Mouse (Mus musculus) MEL (cell line): ENCODE data around the gene Osgep. TPM values are rescaled to one million over a fixed set of nuclear protein-coding genes. Genes with fewer than 3 reads are reported as not detected.
"Not testable (repeated sequence)": the region's sequence is repeated elsewhere in the genome, so short reads cannot be mapped to it uniquely, and the experiment has no call there.

ENCODE experiments used
- DNase-seq: peaks from one replicate; pipeline ENCODE4 v3.0.0; 2011; ENCODE audit warnings: low read depth, low spot score
- H3K27ac ChIP-seq: 2 replicates; pipeline ENCODE4 v1.5.1; 2012; ENCODE audit warnings: low read depth, mild to moderate bottlenecking, control low read depth, low read length, moderate library complexity; ENCODE audit not compliant: control insufficient read depth
- H3K27me3 ChIP-seq, 2 experiments: fragments of 150-350 bp in 1 of 2; sonication (generic) in 1 of 2; 2 replicates each; pipeline ENCODE4 v1.6.1; 2012; ENCODE audit warnings: low read length in 2 of 2, mild to moderate bottlenecking in 2 of 2, improper control_type of control experiment in 1 of 2, moderate library complexity in 1 of 2; ENCODE audit not compliant: insufficient read depth in 2 of 2, control insufficient read depth in 1 of 2
- H3K36me3 ChIP-seq, 2 experiments: 2 replicates each; pipeline ENCODE4 v1.6.1; 2012 to 2014; ENCODE audit warnings: low read length in 2 of 2, improper control_type of control experiment in 1 of 2, inconsistent platforms in 1 of 2, mild to moderate bottlenecking in 1 of 2; ENCODE audit not compliant: insufficient read depth in 2 of 2, control insufficient read depth in 1 of 2
- H3K4me1 ChIP-seq, 2 experiments: fragments of 150-350 bp in 1 of 2; sonication (generic) in 1 of 2; 2 replicates each; pipeline ENCODE4 v1.6.1; 2012; ENCODE audit warnings: low read length in 2 of 2, improper control_type of control experiment in 1 of 2, mild to moderate bottlenecking in 1 of 2; ENCODE audit not compliant: insufficient read depth in 2 of 2, control insufficient read depth in 1 of 2
- H3K4me3 ChIP-seq, 2 experiments: fragments of 150-350 bp in 1 of 2; sonication (generic) in 1 of 2; 2 replicates each; pipeline ENCODE4 v1.5.1; 2012; ENCODE audit warnings: low read depth in 2 of 2, low read length in 2 of 2, mild to moderate bottlenecking in 2 of 2, moderate library complexity in 2 of 2, control low read depth in 1 of 2, improper control_type of control experiment in 1 of 2; ENCODE audit not compliant: control insufficient read depth in 1 of 2, insufficient read depth in 1 of 2
- H3K79me2 ChIP-seq: 2 replicates; pipeline ENCODE4 v1.6.1; 2012; ENCODE audit warnings: mild to moderate bottlenecking, low read length, moderate library complexity; ENCODE audit not compliant: control insufficient read depth, poor library complexity, insufficient read depth
- H3K9ac ChIP-seq: 2 replicates; pipeline ENCODE4 v1.6.1; 2012; ENCODE audit warnings: low read depth, mild to moderate bottlenecking, control low read depth, low read length, moderate library complexity; ENCODE audit not compliant: control insufficient read depth, poor library complexity, severe bottlenecking
- H3K9me3 ChIP-seq: fragments of 150-350 bp; sonication (generic); replicated peaks from 2 replicates; pipeline ENCODE4 v1.6.1; 2012; ENCODE audit warnings: mild to moderate bottlenecking, low read length, improper control_type of control experiment, moderate library complexity; ENCODE audit not compliant: insufficient read depth
- BHLHE40 ChIP-seq: IDR thresholded peaks from 2 replicates; pipeline ENCODE4 v1.6.1; 2012; ENCODE audit warnings: low read depth, mild to moderate bottlenecking, inconsistent platforms, low read length, improper control_type of control experiment, borderline replicate concordance
- CTCF ChIP-seq, 3 experiments: IDR thresholded peaks in 2 of 3; conservative IDR thresholded peaks in 1 of 3; 2 replicates each; pipeline ENCODE4 v1.5.1; 2011 to 2012; ENCODE audit warnings: low read length in 3 of 3, low read depth in 2 of 3, mild to moderate bottlenecking in 2 of 3, improper control_type of control experiment in 1 of 3, inconsistent platforms in 1 of 3, mixed read lengths in 1 of 3, moderate library complexity in 1 of 3; ENCODE audit not compliant: control insufficient read depth in 1 of 3, insufficient read depth in 1 of 3, poor library complexity in 1 of 3, severe bottlenecking in 1 of 3
- HCFC1 ChIP-seq: IDR thresholded peaks from 2 replicates; pipeline ENCODE4 v1.6.1; 2012; ENCODE audit warnings: low read depth, mild to moderate bottlenecking, inconsistent platforms, low read length, improper control_type of control experiment, moderate library complexity
- MAZ ChIP-seq: IDR thresholded peaks from 2 replicates; pipeline ENCODE4 v1.6.1; 2012; ENCODE audit warnings: low read depth, mild to moderate bottlenecking, inconsistent platforms, low read length, improper control_type of control experiment
- MEF2A ChIP-seq: IDR thresholded peaks from 2 replicates; pipeline ENCODE4 v1.6.1; 2014; ENCODE audit warnings: low read depth, mild to moderate bottlenecking, inconsistent platforms, low read length, improper control_type of control experiment; ENCODE audit not compliant: poor library complexity, insufficient replicate concordance, severe bottlenecking; ENCODE audit errors: extremely low read depth
- MYB ChIP-seq: IDR thresholded peaks from 2 replicates; pipeline ENCODE4 v1.6.1; 2011; ENCODE audit warnings: mild to moderate bottlenecking, low read depth, low read length, improper control_type of control experiment
- NELFE ChIP-seq: IDR thresholded peaks from 2 replicates; pipeline ENCODE4 v1.6.1; 2011; ENCODE audit warnings: low read depth, low read length, improper control_type of control experiment
- POLR2A ChIP-seq, 2 experiments: IDR thresholded peaks; 2 replicates each; pipeline ENCODE4 v1.6.1; 2011 to 2012; ENCODE audit warnings: low read length in 2 of 2, mild to moderate bottlenecking in 2 of 2, control low read depth in 1 of 2, improper control_type of control experiment in 1 of 2, low read depth in 1 of 2, moderate library complexity in 1 of 2; ENCODE audit not compliant: control insufficient read depth in 1 of 2, insufficient read depth in 1 of 2, poor library complexity in 1 of 2
- POLR2AphosphoS5 ChIP-seq: IDR thresholded peaks from 2 replicates; pipeline ENCODE4 v1.6.1; 2012; ENCODE audit warnings: low read depth, borderline replicate concordance, mild to moderate bottlenecking, inconsistent platforms, low read length, moderate library complexity, mixed read lengths
- RAD21 ChIP-seq: IDR thresholded peaks from 2 replicates; pipeline ENCODE4 v1.6.1; 2011; ENCODE audit warnings: mild to moderate bottlenecking, low read depth, low read length, improper control_type of control experiment
- RCOR1 ChIP-seq: IDR thresholded peaks from 2 replicates; pipeline ENCODE4 v1.6.1; 2012; ENCODE audit warnings: low read depth, mild to moderate bottlenecking, inconsistent platforms, low read length, improper control_type of control experiment
- TAL1 ChIP-seq: IDR thresholded peaks from 2 replicates; pipeline ENCODE4 v1.6.1; 2012; ENCODE audit warnings: mild to moderate bottlenecking, inconsistent platforms, low read length, moderate library complexity, mixed read lengths
- USF2 ChIP-seq, 2 experiments: IDR thresholded peaks; 2 replicates each; pipeline ENCODE4 v1.6.1; 2011 to 2012; ENCODE audit warnings: improper control_type of control experiment in 2 of 2, low read length in 2 of 2, borderline replicate concordance in 1 of 2, inconsistent platforms in 1 of 2, low read depth in 1 of 2, mild to moderate bottlenecking in 1 of 2; ENCODE audit not compliant: insufficient read depth in 1 of 2
- ZC3H11A ChIP-seq: IDR thresholded peaks from 2 replicates; pipeline ENCODE4 v1.6.1; 2012; ENCODE audit warnings: low read depth, mild to moderate bottlenecking, inconsistent platforms, low read length, improper control_type of control experiment
- ZMIZ1 ChIP-seq: IDR thresholded peaks from 2 replicates; pipeline ENCODE4 v1.6.1; 2012; ENCODE audit warnings: low read depth, mild to moderate bottlenecking, inconsistent platforms, low read length, improper control_type of control experiment, moderate library complexity
- ZNF384 ChIP-seq: IDR thresholded peaks from 2 replicates; pipeline ENCODE4 v1.6.1; 2012; ENCODE audit warnings: low read depth, mild to moderate bottlenecking, inconsistent platforms, low read length, improper control_type of control experiment
- polyA plus RNA-seq, 2 experiments: library from polyadenylated mRNA; stranded (reverse) in 1 of 2; unstranded in 1 of 2; fragments of >175 nt in 1 of 2; fragments of >200 nt in 1 of 2; gene quantifications; 2 replicates each; pipeline versions ENCODE4 v1.2.1 to v1.2.4; 2012; ENCODE audit warnings: low replicate concordance in 2 of 2, low read depth in 1 of 2; ENCODE audit not compliant: insufficient read length in 2 of 2, insufficient read depth in 1 of 2, missing spikeins in 1 of 2
- total RNA-seq: library from RNA; depleted of rRNA; stranded (reverse); fragments of 300-350 nt; gene quantifications from 2 replicates; pipeline ENCODE4 v1.2.3, GENCODE M21; 2012

Gene Osgep
- total and polyA plus RNA-seq, 3 experiments = 29.6 to 45.1 TPM; not detected in 1

DNA sequence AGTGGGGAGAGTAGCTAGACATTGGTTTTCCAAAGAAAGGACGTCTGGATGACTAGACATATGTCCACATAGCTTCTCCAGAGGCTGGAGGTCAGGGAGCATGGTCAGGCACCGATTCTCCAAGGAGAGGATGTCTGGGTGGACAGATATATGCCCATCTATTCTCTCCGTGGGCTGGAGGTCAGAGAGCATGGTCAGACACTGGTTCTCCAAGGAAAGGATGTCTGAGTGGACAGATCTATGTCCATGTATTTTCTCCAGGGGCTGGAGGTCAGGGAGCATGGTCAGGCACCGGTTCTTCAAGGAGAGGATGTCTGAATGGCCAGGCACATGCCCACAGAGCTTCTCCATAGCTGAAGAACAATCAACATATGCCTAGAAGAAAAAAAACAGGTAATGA, 56.5 kb downstream of the Osgep start:
- TF ChIP-seq ZC3H11A = no peak
- TF ChIP-seq POLR2A (IDR thresholded peaks at IDR 0.05; ENCODE audit: control insufficient read depth in 1 of 2, insufficient read depth in 1 of 2, low read depth in 1 of 2, low read length in 2 of 2, poor library complexity in 1 of 2) = no peak
- Histone ChIP-seq H3K9ac (no peak overlapping the region), H3K36me3 (peaks cover 0 to 2% of the 10 kb centered on the region in 2 experiments; a peak in 1 of 4 replicates), H3K27me3 (no peaks in the 10 kb centered on the region), H3K4me1 (peaks cover 0 to 6% of the 10 kb centered on the region in 2 experiments; a peak in 1 of 4 replicates), H3K79me2 (peaks cover 1% of the 10 kb centered on the region; the same call in 1 of the 2 replicates), H3K9me3 (no peaks in the 10 kb centered on the region), H3K27ac (no peak overlapping the region), H3K4me3 (no peak overlapping the region)
- no peak for DNase-seq

DNA sequence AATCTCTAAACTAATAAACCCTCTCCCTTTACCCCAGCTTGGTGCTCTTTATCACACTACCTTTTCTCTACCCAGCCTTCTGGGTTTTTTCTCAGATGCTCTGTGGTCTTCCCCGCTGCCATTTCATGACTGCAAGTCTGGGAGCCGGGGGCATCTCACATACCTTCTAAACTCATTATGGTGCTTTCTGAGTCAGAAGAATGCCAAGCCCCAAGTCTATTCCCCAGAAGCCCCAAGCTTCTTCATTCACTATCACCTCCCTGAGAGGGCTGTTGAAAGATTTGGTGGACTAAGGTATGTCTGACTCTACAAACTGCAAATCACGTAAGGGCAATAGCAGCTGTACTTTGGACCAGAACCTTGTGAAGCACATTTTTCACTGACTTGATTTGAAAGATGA, 57.7 kb downstream of the Osgep start:
- Histone ChIP-seq H3K9ac (no peak overlapping the region), H3K4me3 (no peak overlapping the region), H3K9me3 (no peaks in the 10 kb centered on the region), H3K36me3 (peaks cover 0 to 2% of the 10 kb centered on the region in 2 experiments; a peak in 1 of 4 replicates), H3K27me3 (no peaks in the 10 kb centered on the region), H3K27ac (no peak overlapping the region), H3K4me1 (peaks cover 0 to 6% of the 10 kb centered on the region in 2 experiments; a peak in 1 of 4 replicates), H3K79me2 (peaks cover 1% of the 10 kb centered on the region; the same call in 1 of the 2 replicates)
- DNase-seq = no peak
- TF ChIP-seq RAD21 (no peak), RCOR1 (no peak), MYB (no peak), ZNF384 (no peak), BHLHE40 (no peak)

DNA sequence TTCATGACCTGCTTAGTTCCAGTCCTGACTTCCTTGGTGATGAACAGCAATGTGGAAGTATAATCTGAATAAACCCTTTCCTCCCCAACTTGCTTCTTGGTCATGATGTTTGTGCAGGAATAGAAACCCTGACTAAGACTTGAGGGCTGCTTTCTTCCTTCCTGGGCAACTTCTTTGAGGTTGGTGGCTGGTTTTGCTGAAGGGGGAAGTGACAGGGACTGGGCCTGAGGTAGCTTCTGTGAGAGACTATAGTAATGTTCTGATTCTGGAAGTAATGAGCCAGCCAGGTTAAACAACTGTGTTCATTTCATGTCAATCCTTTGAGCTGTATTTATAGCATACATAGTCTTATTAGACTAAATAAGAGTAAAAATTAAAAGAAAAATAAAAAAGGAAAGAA, 59.7 kb downstream of the Osgep start:
- not testable (repeated sequence) for H3K9ac ChIP-seq, H3K9me3 ChIP-seq, H3K36me3 ChIP-seq, H3K79me2 ChIP-seq, DNase-seq, H3K4me3 ChIP-seq, H3K27me3 ChIP-seq, H3K27ac ChIP-seq, H3K4me1 ChIP-seq

DNA sequence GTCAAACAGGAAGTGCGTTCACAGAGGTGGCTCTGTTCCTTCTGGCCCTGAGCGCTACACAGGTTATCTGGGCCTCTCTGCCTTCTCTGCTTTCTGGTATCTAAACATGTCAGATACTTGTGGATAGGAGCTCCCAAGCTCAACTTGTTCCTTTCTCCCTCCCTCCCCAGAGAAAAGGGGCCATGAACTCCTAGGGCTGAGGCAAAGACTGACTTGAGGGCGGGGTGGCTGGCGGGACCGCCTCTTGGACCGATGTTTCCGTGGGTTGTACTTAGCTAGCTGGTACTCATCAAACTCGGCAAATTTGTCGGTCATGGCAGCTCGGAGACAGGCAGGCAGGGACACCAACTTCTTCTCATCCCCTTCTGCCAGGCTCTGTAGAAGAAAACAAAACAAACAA, 62.1 kb downstream of the Osgep start:
- TF ChIP-seq POLR2AphosphoS5 (no peak), ZMIZ1 (no peak), NELFE (no peak), TAL1 (no peak), MAZ (no peak), USF2 (IDR thresholded peaks at IDR 0.05; ENCODE audit: borderline replicate concordance in 1 of 2, insufficient read depth in 1 of 2, low read depth in 1 of 2, low read length in 2 of 2) (no peak), HCFC1 (no peak), MEF2A (no peak), MYB (no peak), CTCF (IDR thresholded peaks at IDR 0.05 in 2 of 3, conservative IDR thresholded peaks at IDR 0.05 in 1 of 3; ENCODE audit: control insufficient read depth in 1 of 3, insufficient read depth in 1 of 3, low read depth in 2 of 3, low read length in 3 of 3, poor library complexity in 1 of 3, severe bottlenecking in 1 of 3) (no peak)
- H3K36me3 ChIP-seq = no peaks in the 10 kb centered on the region
- no peak for DNase-seq

More for the DNA sequence above, 62.1 kb downstream of the Osgep start:
- H3K4me3 ChIP-seq = no peak overlapping the region
- H3K9ac ChIP-seq = no peak overlapping the region
- H3K79me2 ChIP-seq = no peaks in the 10 kb centered on the region
- no peaks in the 10 kb centered on the region for H3K27me3 ChIP-seq
- H3K4me1 ChIP-seq = no peaks in the 10 kb centered on the region
- no peak overlapping the region for H3K27ac ChIP-seq
- H3K9me3 ChIP-seq = no peaks in the 10 kb centered on the region
